Mouse (Mus musculus): ENCODE measurements at regions not wholly inside any gene's neighbourhood (a gene's known extent, or its start where the extent isn't known, plus 50 kb on each side); places are given as distances from the start of the nearest gene placed in this dataset.

DNA sequence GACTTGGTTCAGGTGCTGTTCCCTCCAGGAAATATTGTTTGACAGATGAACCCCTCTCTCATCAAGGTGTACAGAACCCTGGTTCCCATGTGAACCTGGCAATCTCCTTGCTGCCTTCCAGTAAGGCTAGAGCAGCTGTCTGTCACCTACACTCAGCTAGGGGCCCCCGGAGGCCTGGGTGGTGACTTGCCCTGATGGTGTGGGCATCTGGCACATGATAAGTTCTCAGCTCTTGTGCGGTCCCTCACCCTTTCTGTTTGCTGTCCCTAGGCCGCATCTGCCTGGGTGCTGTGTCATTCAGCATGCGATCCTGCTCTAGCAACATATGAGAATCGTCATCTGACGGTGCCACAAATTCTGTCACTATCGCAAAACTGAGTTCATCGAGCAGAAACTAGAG, 67.7 kb upstream of the Usp24 start:
- Histone ChIP-seq H3K4me1 (ENCODE audit: control insufficient read depth in 1 of 2, insufficient read depth in 2 of 2, low read length in 2 of 2) (peaks cover 17 to 22% of the 10 kb centered on the region in 2 experiments), H3K79me2 (ENCODE audit: control insufficient read depth, insufficient read depth, low read length, poor library complexity) (no peaks in the 10 kb centered on the region), H3K9me3 (replicated peaks; ENCODE audit: insufficient read depth, low read length) (no peaks in the 10 kb centered on the region), H3K27me3 (ENCODE audit: control insufficient read depth in 1 of 2, insufficient read depth in 2 of 2, low read length in 2 of 2) (no peaks in the 10 kb centered on the region), H3K9ac (ENCODE audit: control insufficient read depth, low read depth, low read length, poor library complexity, severe bottlenecking) (peak overlapping the region; percentile 56), H3K36me3 (ENCODE audit: control insufficient read depth in 1 of 2, insufficient read depth in 2 of 2, low read length in 2 of 2) (peaks cover 0 to 23% of the 10 kb centered on the region in 2 experiments; a peak in 2 of 4 replicates), H3K27ac (ENCODE audit: control insufficient read depth, low read depth, low read length) (peak overlapping the region; percentile 71), H3K4me3 (ENCODE audit: control insufficient read depth in 1 of 2, insufficient read depth in 1 of 2, low read depth in 2 of 2, low read length in 2 of 2) (peak overlapping the region; percentile 37 to 40)
- no peak for TF ChIP-seq BHLHE40 (IDR thresholded peaks at IDR 0.05; ENCODE audit: borderline replicate concordance, low read depth, low read length)
- peak in 1 of 2 experiments; percentile 29; a peak in 1 of 4 replicates for TF ChIP-seq EP300 (IDR thresholded peaks at IDR 0.05; ENCODE audit: low read depth in 1 of 2, low read length in 2 of 2)
- peak; percentile 50 for DNase-seq (ENCODE audit: low read depth, low spot score)

DNA sequence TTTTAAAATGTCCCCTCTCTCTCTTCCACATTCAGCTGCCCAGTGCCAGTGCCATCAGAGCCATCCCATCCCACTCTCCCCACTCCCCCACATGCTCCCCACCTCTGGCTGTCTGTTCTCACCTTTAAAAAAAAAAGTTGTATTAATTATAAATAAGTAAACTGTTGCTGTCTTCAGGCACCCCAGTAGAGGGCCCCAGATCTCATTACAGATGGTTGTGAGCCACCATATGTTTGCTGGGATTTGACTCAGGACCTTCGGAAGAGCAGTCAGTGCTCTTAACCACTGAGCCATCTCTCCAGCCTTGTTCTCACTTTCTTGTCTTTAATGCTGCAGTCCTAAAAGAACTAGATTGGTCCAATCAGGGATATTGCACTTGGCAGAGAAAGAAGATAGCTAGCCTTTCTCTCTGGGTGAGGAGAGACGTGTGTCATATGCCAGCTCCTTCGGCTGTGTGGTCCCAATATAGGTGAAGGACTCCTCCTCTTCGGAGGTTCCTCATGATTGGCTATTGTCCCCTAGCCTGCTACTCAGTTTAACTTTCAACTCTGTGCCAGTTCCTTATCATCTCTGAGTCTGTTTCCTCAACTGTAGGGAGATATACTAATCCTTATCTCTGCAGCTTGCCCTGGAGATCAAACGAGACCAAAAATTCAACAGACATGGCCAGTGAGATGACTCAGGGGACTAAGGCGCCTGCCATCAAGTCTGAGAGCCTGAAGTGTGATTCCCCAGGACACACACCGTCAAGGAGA, 66.8 kb upstream of the Usp24 start:
- Histone ChIP-seq H3K4me1 (ENCODE audit: control insufficient read depth in 1 of 2, insufficient read depth in 2 of 2, low read length in 2 of 2) (peaks cover 17 to 22% of the 10 kb centered on the region in 2 experiments), H3K27me3 (ENCODE audit: control insufficient read depth in 1 of 2, insufficient read depth in 2 of 2, low read length in 2 of 2) (no peaks in the 10 kb centered on the region), H3K27ac (ENCODE audit: control insufficient read depth, low read depth, low read length) (peak overlapping the region; percentile 71), H3K9me3 (replicated peaks; ENCODE audit: insufficient read depth, low read length) (no peaks in the 10 kb centered on the region), H3K4me3 (ENCODE audit: control insufficient read depth in 1 of 2, insufficient read depth in 1 of 2, low read depth in 2 of 2, low read length in 2 of 2) (peak overlapping the region; percentile 37 to 40), H3K79me2 (ENCODE audit: control insufficient read depth, insufficient read depth, low read length, poor library complexity) (no peaks in the 10 kb centered on the region), H3K36me3 (ENCODE audit: control insufficient read depth in 1 of 2, insufficient read depth in 2 of 2, low read length in 2 of 2) (peaks cover 0 to 23% of the 10 kb centered on the region in 2 experiments; a peak in 2 of 4 replicates), H3K9ac (ENCODE audit: control insufficient read depth, low read depth, low read length, poor library complexity, severe bottlenecking) (peak overlapping the region; percentile 56)
- peak; percentile 85 for DNase-seq (ENCODE audit: low read depth, low spot score)
- peak; percentile 93 for TF ChIP-seq TCF12 (IDR thresholded peaks at IDR 0.05; ENCODE audit: low read depth, low read length)
- peak; percentile 18 to 51 (median 31); a peak in 5 of 6 replicates for TF ChIP-seq CTCF (IDR thresholded peaks at IDR 0.05 in 2 of 3, conservative IDR thresholded peaks at IDR 0.05 in 1 of 3; ENCODE audit: control insufficient read depth in 1 of 3, insufficient read depth in 1 of 3, low read depth in 2 of 3, low read length in 3 of 3, poor library complexity in 1 of 3, severe bottlenecking in 1 of 3)
- TF ChIP-seq TAL1 (IDR thresholded peaks at IDR 0.05; ENCODE audit: low read length) = peak; percentile 26; the same call in 1 of the 2 replicates
- no peak for TF ChIP-seq HCFC1 (IDR thresholded peaks at IDR 0.05; ENCODE audit: low read depth, low read length)
- no peak for TF ChIP-seq NRF1 (IDR thresholded peaks at IDR 0.05; ENCODE audit: insufficient read depth, low read depth, low read length, poor library complexity, severe bottlenecking)
- no peak for TF ChIP-seq ZKSCAN1 (IDR thresholded peaks at IDR 0.05; ENCODE audit: low read depth, low read length)
- TF ChIP-seq E2F4 (IDR thresholded peaks at IDR 0.05; ENCODE audit: borderline replicate concordance, low read depth, low read length) = no peak
- TF ChIP-seq UBTF (IDR thresholded peaks at IDR 0.05; ENCODE audit: borderline replicate concordance, insufficient read depth, low read depth, low read length) = no peak
- peak; percentile 84 for TF ChIP-seq MYB (IDR thresholded peaks at IDR 0.05; ENCODE audit: low read depth, low read length)
- TF ChIP-seq CHD1 (IDR thresholded peaks at IDR 0.05; ENCODE audit: low read depth, low read length) = no peak; the same call in 1 of the 2 replicates
- TF ChIP-seq POLR2AphosphoS2 (IDR thresholded peaks at IDR 0.05; ENCODE audit: low read length) = no peak
- peak; percentile 54 for TF ChIP-seq SMC3 (IDR thresholded peaks at IDR 0.05; ENCODE audit: low read depth, low read length)
- peak; percentile 62; the same call in 1 of the 2 replicates for TF ChIP-seq BHLHE40 (IDR thresholded peaks at IDR 0.05; ENCODE audit: borderline replicate concordance, low read depth, low read length)
- TF ChIP-seq ZC3H11A (IDR thresholded peaks at IDR 0.05; ENCODE audit: low read depth, low read length) = peak; percentile 42
- TF ChIP-seq CHD2 (IDR thresholded peaks at IDR 0.05; ENCODE audit: low read length) = peak; percentile 16; the same call in 1 of the 2 replicates
- no peak for TF ChIP-seq POLR2AphosphoS5 (IDR thresholded peaks at IDR 0.05; ENCODE audit: borderline replicate concordance, low read depth, low read length)
- TF ChIP-seq SIN3A (IDR thresholded peaks at IDR 0.05; ENCODE audit: low read length) = peak; percentile 72
- 0 out of 2 replicates have a peak, but pooled peaks have one; percentile 11 for TF ChIP-seq MXI1 (IDR thresholded peaks at IDR 0.05; ENCODE audit: low read depth, low read length)
- TF ChIP-seq GATA1 (IDR thresholded peaks at IDR 0.05; ENCODE audit: low read depth, low read length) = peak; percentile 98
- TF ChIP-seq MAFK (IDR thresholded peaks at IDR 0.05; ENCODE audit: borderline replicate concordance, low read depth, low read length) = peak; percentile 47; the same call in 1 of the 2 replicates
- TF ChIP-seq EP300 (IDR thresholded peaks at IDR 0.05; ENCODE audit: low read depth in 1 of 2, low read length in 2 of 2) = peak; percentile 91 to 95
- peak; percentile 69 for TF ChIP-seq TBP (IDR thresholded peaks at IDR 0.05; ENCODE audit: low read depth, low read length)
- no peak for TF ChIP-seq ZMIZ1 (IDR thresholded peaks at IDR 0.05; ENCODE audit: low read depth, low read length)
- TF ChIP-seq USF2 (IDR thresholded peaks at IDR 0.05; ENCODE audit: borderline replicate concordance in 1 of 2, insufficient read depth in 1 of 2, low read depth in 1 of 2, low read length in 2 of 2) = no peak
- TF ChIP-seq POLR2A (IDR thresholded peaks at IDR 0.05; ENCODE audit: control insufficient read depth in 1 of 2, insufficient read depth in 1 of 2, low read depth in 1 of 2, low read length in 2 of 2, poor library complexity in 1 of 2) = peak in 1 of 2 experiments; percentile 63; a peak in 2 of 4 replicates
- no peak for TF ChIP-seq USF1 (IDR thresholded peaks at IDR 0.05; ENCODE audit: low read depth, low read length)
- no peak for TF ChIP-seq MEF2A (IDR thresholded peaks at IDR 0.05; ENCODE audit: extremely low read depth, insufficient replicate concordance, low read depth, low read length, poor library complexity, severe bottlenecking)
- 0 out of 2 replicates have a peak, but pooled peaks have one; percentile 3 for TF ChIP-seq MAX (IDR thresholded peaks at IDR 0.05; ENCODE audit: low read length)
